10 mouse cellular contexts compared by ENCODE assay signal in the genomic region with DNA sequence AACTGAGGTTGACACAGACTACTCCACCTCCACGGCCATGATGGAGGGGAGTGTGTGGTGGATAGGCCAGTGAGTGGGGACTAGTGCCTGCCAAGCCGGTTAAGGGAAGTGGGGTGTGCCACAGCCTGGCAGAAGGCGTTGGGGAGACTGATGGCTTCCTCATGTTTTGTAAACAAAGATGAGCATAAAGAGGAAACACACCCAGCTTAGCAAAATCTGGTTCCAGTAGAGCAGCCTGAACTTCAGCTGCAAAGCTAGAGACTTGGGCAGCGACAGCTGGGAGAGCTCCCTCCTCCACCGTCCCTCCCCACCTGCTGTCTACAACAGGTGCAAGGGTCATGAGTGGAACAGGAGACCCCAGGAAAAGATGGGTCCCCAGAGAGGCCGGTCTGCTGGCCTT. TPM values are rescaled to one million over a fixed set of nuclear protein-coding genes. Genes with fewer than 3 reads are reported as not detected.
A peak's percentile ranks its signal among the peaks of the same experiment; 100 is the strongest.
DNase-seq lines count a peak whose midpoint lies in the region; ATAC-seq and TF ChIP-seq lines count a peak whose summit lies in the region.
"Had no signal": no experiment of that assay in that cellular context is flagged by ENCODE, and none has a peak within 500 bp of the region (broad histone marks: within the 10 kb centered on the region; RNA-seq: fewer than 3 reads in every experiment).

No protein-coding gene starts in this region.

- ATAC-seq in forebrain, postnatal 0 days = no peak
- ATAC-seq in neural tube, embryonic 12.5 days (ENCODE audit: low FRiP score, low read depth) = no peak
- ATAC-seq: Patski had no signal

- no peak for DNase-seq in liver, adult 2 months (ENCODE audit: extremely low read depth, low read depth, low spot score)
- DNase-seq in liver = no peak
- DNase-seq in forebrain, postnatal 0 days = no peak
- no peak for DNase-seq in limb, embryonic 10.5 days (ENCODE audit: low spot score)
- no peak for DNase-seq in left cerebral cortex, postnatal 14 days (ENCODE audit: low spot score in 2 of 2)
- DNase-seq in retina, embryonic 14.5 days (ENCODE audit: low spot score) = no peak
- no peak for DNase-seq in urinary bladder, postnatal 14 days (ENCODE audit: low spot score)

- TF ChIP-seq CTCF in liver, adult 2 months (IDR thresholded peaks at IDR 0.05; ENCODE audit: low read depth, low read length) = no peak
- TF ChIP-seq CTCF in forebrain, postnatal 0 days (IDR thresholded peaks at IDR 0.05; ENCODE audit: low read depth) = no peak

- H3K27ac ChIP-seq in liver, adult 2 months (replicated peaks; ENCODE audit: insufficient read depth, low read depth, low read length) = peak overlapping the region; percentile 53
- H3K27ac ChIP-seq in forebrain, postnatal 0 days (ENCODE audit: low read depth, low read length) = 0 out of 2 replicates have a peak overlapping the region, but pooled peaks have one; percentile 50
- peak overlapping the region; percentile 92 for H3K27ac ChIP-seq in limb, embryonic 10.5 days
- H3K27ac ChIP-seq in neural tube, embryonic 12.5 days = peak overlapping the region; percentile 78; the same call in 1 of the 2 replicates

- H3K27me3 ChIP-seq in liver, adult 2 months (ENCODE audit: control insufficient read depth, insufficient read depth, low read length) = no peaks in the 10 kb centered on the region
- H3K27me3 ChIP-seq in forebrain, postnatal 0 days (ENCODE audit: insufficient read depth, low read length) = no peaks in the 10 kb centered on the region
- H3K27me3 ChIP-seq in limb, embryonic 10.5 days (ENCODE audit: low read depth, poor library complexity, severe bottlenecking) = no peaks in the 10 kb centered on the region
- no peaks in the 10 kb centered on the region for H3K27me3 ChIP-seq in neural tube, embryonic 12.5 days (replicated peaks)
- H3K27me3 ChIP-seq: Patski had no signal

- H3K4me3 ChIP-seq in liver, adult 2 months (ENCODE audit: insufficient read depth, low read depth, low read length) = no peak overlapping the region
- no peak overlapping the region for H3K4me3 ChIP-seq in forebrain, postnatal 0 days (ENCODE audit: low read depth, low read length)
- H3K4me3 ChIP-seq in limb, embryonic 10.5 days = 0 out of 2 replicates have a peak overlapping the region, but pooled peaks have one; percentile 28
- H3K4me3 ChIP-seq in neural tube, embryonic 12.5 days = no peak overlapping the region
- H3K4me3 ChIP-seq: erythroblast, embryonic 14.5 days had no signal

- TF ChIP-seq POLR2A in liver, adult 2 months (IDR thresholded peaks at IDR 0.05; ENCODE audit: extremely low read depth, insufficient read depth, low read length) = no peak

- H3K4me1 ChIP-seq in liver, adult 2 months (ENCODE audit: control insufficient read depth, insufficient read depth, low read length) = peaks cover 41% of the 10 kb centered on the region
- H3K4me1 ChIP-seq in forebrain, postnatal 0 days (ENCODE audit: insufficient read depth) = peaks cover 14% of the 10 kb centered on the region; the same call in 1 of the 2 replicates
- H3K4me1 ChIP-seq in limb, embryonic 10.5 days = peaks cover 74% of the 10 kb centered on the region
- peaks cover 53% of the 10 kb centered on the region for H3K4me1 ChIP-seq in neural tube, embryonic 12.5 days

- no peak overlapping the region for H3K9ac ChIP-seq in liver, adult 2 months (ENCODE audit: low read depth, low read length)
- no peak overlapping the region for H3K9ac ChIP-seq in forebrain, postnatal 0 days
- H3K9ac ChIP-seq in neural tube, embryonic 12.5 days = no peak overlapping the region

- WGBS in liver, adult 2 months = 59% methylated on average over 6 of the region's 6 CpGs
- WGBS in forebrain, postnatal 0 days = 56% methylated on average over 6 of the region's 6 CpGs
- WGBS in limb, embryonic 10.5 days = 65% methylated on average over 6 of the region's 6 CpGs
- WGBS in neural tube, embryonic 12.5 days = 57% methylated on average over 6 of the region's 6 CpGs

- H3K79me2 ChIP-seq in liver, adult 2 months (ENCODE audit: control insufficient read depth, insufficient read depth, low read length) = no peaks in the 10 kb centered on the region

- intact Hi-C loops in left cerebral cortex, postnatal 14 days (cut with DNase I) = no loop called here

- H3K9me3 ChIP-seq in forebrain, postnatal 0 days (ENCODE audit: low read length) = no peaks in the 10 kb centered on the region
- no peaks in the 10 kb centered on the region for H3K9me3 ChIP-seq in limb, embryonic 10.5 days (replicated peaks)
- H3K9me3 ChIP-seq in neural tube, embryonic 12.5 days = no peaks in the 10 kb centered on the region

- no peaks in the 10 kb centered on the region for H3K36me3 ChIP-seq in liver, adult 2 months (ENCODE audit: control insufficient read depth, insufficient read depth, low read length)
- no peaks in the 10 kb centered on the region for H3K36me3 ChIP-seq in forebrain, postnatal 0 days (ENCODE audit: insufficient read depth)
- H3K36me3 ChIP-seq in limb, embryonic 10.5 days = peaks cover 43% of the 10 kb centered on the region
- peaks cover 11% of the 10 kb centered on the region for H3K36me3 ChIP-seq in neural tube, embryonic 12.5 days

- no peak overlapping the region for H3K4me2 ChIP-seq in forebrain, postnatal 0 days (ENCODE audit: low read depth)
- no peak overlapping the region for H3K4me2 ChIP-seq in neural tube, embryonic 12.5 days (replicated peaks)

RNA-seq across cellular contexts. Expression of a gene that starts 15.5 kb away (rescaled TPM):
- total RNA-seq in liver, adult 2 months (2014; rRNA removed) = 10.9 and 17.0 TPM in 2 replicates
- polyA plus RNA-seq in liver, adult 2 months (2012; rRNA removed) = 3.9 and 5.7 TPM in 2 replicates
- 5.3 and 6.6 TPM in 2 replicates for total RNA-seq in forebrain, postnatal 0 days (2014; rRNA removed)
- 1.2 and 1.3 TPM in 2 replicates for polyA plus RNA-seq in forebrain, postnatal 0 days (2015; fragmentation: Nextera tagmentation; extraction: Ambion mirVana)
- polyA plus RNA-seq in limb, embryonic 10.5 days (2016; fragmentation: Nextera tagmentation; extraction: Ambion mirVana) = 4.2 and 5.5 TPM in 2 replicates
- polyA plus RNA-seq in neural tube, embryonic 12.5 days (2016; fragmentation: Nextera tagmentation; extraction: Ambion mirVana) = 5.6 and 7.5 TPM in 2 replicates
- total RNA-seq in left cerebral cortex, postnatal 14 days (2021) = 1 to 10 TPM; 3.8 to 4.4 TPM

RNA-seq across cellular contexts. Expression of a gene that starts 54.5 kb away (rescaled TPM):
- total RNA-seq in liver, adult 2 months (2014; rRNA removed) = 59.7 and 72.8 TPM in 2 replicates
- 33.4 and 37.3 TPM in 2 replicates for polyA plus RNA-seq in liver, adult 2 months (2012; rRNA removed)
- total RNA-seq in forebrain, postnatal 0 days (2014; rRNA removed) = 180 and 252 TPM in 2 replicates
- 357 and 411 TPM in 2 replicates for polyA plus RNA-seq in forebrain, postnatal 0 days (2015; fragmentation: Nextera tagmentation; extraction: Ambion mirVana)
- polyA plus RNA-seq in limb, embryonic 10.5 days (2016; fragmentation: Nextera tagmentation; extraction: Ambion mirVana) = 227 and 232 TPM in 2 replicates
- 305 TPM in 2 replicates for polyA plus RNA-seq in neural tube, embryonic 12.5 days (2016; fragmentation: Nextera tagmentation; extraction: Ambion mirVana)
- total RNA-seq in left cerebral cortex, postnatal 14 days (2021) = 100 to 1,000 TPM; 157 to 167 TPM
